Mouse (Mus musculus): ENCODE data around the gene Rfx8. TPM values are rescaled to one million over a fixed set of nuclear protein-coding genes. Genes with fewer than 3 reads are reported as not detected.

The Rfx8 gene
- polyA plus RNA-seq, 1 experiment = 0.04 TPM

GRCm38 (mm10) chr1:39691061-39691460, 29.7 kb downstream of the Rfx8 start:
- TF ChIP-seq TAL1 (IDR thresholded peaks at IDR 0.05; ENCODE audit: low read length) (no peak), GATA1 (IDR thresholded peaks at IDR 0.05; ENCODE audit: low read length) (no peak)
- no peak overlapping the region for H3K4me3 ChIP-seq (replicated peaks)
- H3K27me3 ChIP-seq (ENCODE audit: control insufficient read depth) = no peaks in the 10 kb centered on the region; the same call in 1 of the 2 replicates

GRCm38 (mm10) chr1:39688573-39688972, 32.2 kb downstream of the Rfx8 start:
- Histone ChIP-seq H3K27me3 (ENCODE audit: control insufficient read depth) (no peaks in the 10 kb centered on the region), H3K9me3 (ENCODE audit: control insufficient read depth, low read length) (no peaks in the 10 kb centered on the region), H3K4me3 (replicated peaks) (no peak overlapping the region), H3K4me1 (ENCODE audit: control insufficient read depth) (no peaks in the 10 kb centered on the region), H3K36me3 (ENCODE audit: control insufficient read depth) (no peaks in the 10 kb centered on the region)
- TF ChIP-seq TAL1 (IDR thresholded peaks at IDR 0.05; ENCODE audit: low read length) = no peak
- no peak for TF ChIP-seq GATA1 (IDR thresholded peaks at IDR 0.05; ENCODE audit: low read length)

More at GRCm38 (mm10) chr1:39691061-39691460, 29.7 kb downstream of the Rfx8 start:
- Histone ChIP-seq H3K36me3 (ENCODE audit: control insufficient read depth) (no peaks in the 10 kb centered on the region), H3K4me1 (ENCODE audit: control insufficient read depth) (no peaks in the 10 kb centered on the region), H3K9me3 (ENCODE audit: control insufficient read depth, low read length) (no peaks in the 10 kb centered on the region)

GRCm38 (mm10) chr1:39687279-39687678, 33.5 kb downstream of the Rfx8 start:
- Histone ChIP-seq H3K4me1 (ENCODE audit: control insufficient read depth) (no peaks in the 10 kb centered on the region), H3K4me3 (replicated peaks) (no peak overlapping the region), H3K36me3 (ENCODE audit: control insufficient read depth) (no peaks in the 10 kb centered on the region), H3K27me3 (ENCODE audit: control insufficient read depth) (no peaks in the 10 kb centered on the region), H3K9me3 (ENCODE audit: control insufficient read depth, low read length) (no peaks in the 10 kb centered on the region)
- TF ChIP-seq TAL1 (IDR thresholded peaks at IDR 0.05; ENCODE audit: low read length) (no peak), GATA1 (IDR thresholded peaks at IDR 0.05; ENCODE audit: low read length) (no peak)

GRCm38 (mm10) chr1:39685841-39686240, 35.0 kb downstream of the Rfx8 start:
- H3K4me1 ChIP-seq (ENCODE audit: control insufficient read depth) = no peaks in the 10 kb centered on the region
- H3K9me3 ChIP-seq (ENCODE audit: control insufficient read depth, low read length) = no peaks in the 10 kb centered on the region
- H3K27me3 ChIP-seq (ENCODE audit: control insufficient read depth) = no peaks in the 10 kb centered on the region
- no peak for TF ChIP-seq GATA1 (IDR thresholded peaks at IDR 0.05; ENCODE audit: low read length)
- TF ChIP-seq TAL1 (IDR thresholded peaks at IDR 0.05; ENCODE audit: low read length) = no peak
- no peak overlapping the region for H3K4me3 ChIP-seq (replicated peaks)
- H3K36me3 ChIP-seq (ENCODE audit: control insufficient read depth) = no peaks in the 10 kb centered on the region

GRCm38 (mm10) chr1:39681638-39682037, 39.2 kb downstream of the Rfx8 start:
- Histone ChIP-seq H3K36me3 (ENCODE audit: control insufficient read depth) (no peaks in the 10 kb centered on the region), H3K9me3 (ENCODE audit: control insufficient read depth, low read length) (no peaks in the 10 kb centered on the region), H3K27me3 (ENCODE audit: control insufficient read depth) (no peaks in the 10 kb centered on the region), H3K4me1 (ENCODE audit: control insufficient read depth) (no peaks in the 10 kb centered on the region), H3K4me3 (replicated peaks) (no peak overlapping the region)
- TF ChIP-seq TAL1 (IDR thresholded peaks at IDR 0.05; ENCODE audit: low read length) (no peak), GATA1 (IDR thresholded peaks at IDR 0.05; ENCODE audit: low read length) (no peak)

- H3K4me3 ChIP-seq (replicated peaks) = no peak overlapping the region
- no peaks in the 10 kb centered on the region for H3K9me3 ChIP-seq (ENCODE audit: control insufficient read depth, low read length)
- TF ChIP-seq TAL1 (IDR thresholded peaks at IDR 0.05; ENCODE audit: low read length) (no peak), GATA1 (IDR thresholded peaks at IDR 0.05; ENCODE audit: low read length) (no peak)
Observed at GRCm38 (mm10) chr1:39680546-39680945, 40.3 kb downstream of the Rfx8 start.

GRCm38 (mm10) chr1:39678883-39679282, 41.9 kb downstream of the Rfx8 start:
- no peaks in the 10 kb centered on the region for H3K4me1 ChIP-seq (ENCODE audit: control insufficient read depth)
- H3K36me3 ChIP-seq (ENCODE audit: control insufficient read depth) = no peaks in the 10 kb centered on the region
- TF ChIP-seq TAL1 (IDR thresholded peaks at IDR 0.05; ENCODE audit: low read length) = no peak
- TF ChIP-seq GATA1 (IDR thresholded peaks at IDR 0.05; ENCODE audit: low read length) = no peak
- no peak overlapping the region for H3K4me3 ChIP-seq (replicated peaks)
- no peaks in the 10 kb centered on the region for H3K9me3 ChIP-seq (ENCODE audit: control insufficient read depth, low read length)
- no peaks in the 10 kb centered on the region for H3K27me3 ChIP-seq (ENCODE audit: control insufficient read depth)

More at GRCm38 (mm10) chr1:39680546-39680945, 40.3 kb downstream of the Rfx8 start:
- Histone ChIP-seq H3K36me3 (ENCODE audit: control insufficient read depth) (no peaks in the 10 kb centered on the region), H3K27me3 (ENCODE audit: control insufficient read depth) (no peaks in the 10 kb centered on the region), H3K4me1 (ENCODE audit: control insufficient read depth) (no peaks in the 10 kb centered on the region)

- peaks cover 4% of the 10 kb centered on the region for H3K4me1 ChIP-seq (ENCODE audit: control insufficient read depth)
- TF ChIP-seq GATA1 (IDR thresholded peaks at IDR 0.05; ENCODE audit: low read length) (no peak), TAL1 (IDR thresholded peaks at IDR 0.05; ENCODE audit: low read length) (no peak)
- H3K4me3 ChIP-seq (replicated peaks) = no peak overlapping the region
- peaks cover 5% of the 10 kb centered on the region for H3K36me3 ChIP-seq (ENCODE audit: control insufficient read depth)
- no peaks in the 10 kb centered on the region for H3K9me3 ChIP-seq (ENCODE audit: control insufficient read depth, low read length)
- no peaks in the 10 kb centered on the region for H3K27me3 ChIP-seq (ENCODE audit: control insufficient read depth)
Observed at GRCm38 (mm10) chr1:39676221-39676876, 44.4 kb downstream of the Rfx8 start.

GRCm38 (mm10) chr1:39672362-39673105, 48.3 kb downstream of the Rfx8 start:
- Histone ChIP-seq H3K27me3 (ENCODE audit: control insufficient read depth) (no peaks in the 10 kb centered on the region), H3K4me3 (replicated peaks) (no peak overlapping the region), H3K4me1 (ENCODE audit: control insufficient read depth) (peaks cover 18% of the 10 kb centered on the region), H3K9me3 (ENCODE audit: control insufficient read depth, low read length) (peaks cover 4% of the 10 kb centered on the region), H3K36me3 (ENCODE audit: control insufficient read depth) (peaks cover 11% of the 10 kb centered on the region)
- TF ChIP-seq TAL1 (IDR thresholded peaks at IDR 0.05; ENCODE audit: low read length) (no peak), GATA1 (IDR thresholded peaks at IDR 0.05; ENCODE audit: low read length) (no peak)
